24 mouse cellular contexts compared by ENCODE assay signal in genomic region chr8:128672950-128673349, GRCm38 (mm10). TPM values are rescaled to one million over a fixed set of nuclear protein-coding genes. Genes with fewer than 3 reads are reported as not detected.
DNase-seq lines count a peak whose midpoint lies in the region; ATAC-seq and TF ChIP-seq lines count a peak whose summit lies in the region.
"Had no signal": no experiment of that assay in that cellular context is flagged by ENCODE, and none has a peak within 500 bp of the region (broad histone marks: within the 10 kb centered on the region; RNA-seq: fewer than 3 reads in every experiment).

No protein-coding gene starts in this region.

- no peak overlapping the region for H3K27ac ChIP-seq in midbrain, embryonic 11.5 days (ENCODE audit: low read depth, low read length)
- H3K27ac ChIP-seq in midbrain, embryonic 10.5 days (replicated peaks), result no peak overlapping the region
- H3K27ac ChIP-seq in CH12.LX (ENCODE audit: insufficient read depth, low read depth) (no peak overlapping the region), MEL (ENCODE audit: control insufficient read depth, low read depth, low read length) (no peak overlapping the region)

- TF ChIP-seq RAD21 in CH12.LX (IDR thresholded peaks at IDR 0.05; ENCODE audit: low read depth, low read length), result no peak
- no peak for TF ChIP-seq RAD21 in MEL (IDR thresholded peaks at IDR 0.05; ENCODE audit: low read depth, low read length)

- H3K4me3 ChIP-seq in midbrain, embryonic 11.5 days (ENCODE audit: low read depth, low read length), result no peak overlapping the region
- no peak overlapping the region for H3K4me3 ChIP-seq in midbrain, embryonic 10.5 days
- H3K4me3 ChIP-seq in CH12.LX (replicated peaks in 1 of 3; ENCODE audit: low read depth in 2 of 3, low read length in 2 of 3, poor library complexity in 1 of 3) (no peak overlapping the region), MEL (ENCODE audit: control insufficient read depth in 1 of 2, insufficient read depth in 1 of 2, low read depth in 2 of 2, low read length in 2 of 2) (no peak overlapping the region)

- no peak overlapping the region for H3K9ac ChIP-seq in midbrain, embryonic 11.5 days (ENCODE audit: low read length)
- no peak overlapping the region for H3K9ac ChIP-seq in CH12.LX (ENCODE audit: insufficient read depth, low read depth)
- no peak overlapping the region for H3K9ac ChIP-seq in MEL (ENCODE audit: control insufficient read depth, low read depth, low read length, poor library complexity, severe bottlenecking)

- intact Hi-C loops in heart, postnatal 14 days (cut with DNase I), result no loop called here

- TF ChIP-seq EP300 in CH12.LX (IDR thresholded peaks at IDR 0.05; ENCODE audit: low read length), result peak; percentile 65
- TF ChIP-seq EP300 in MEL (IDR thresholded peaks at IDR 0.05; ENCODE audit: low read depth in 1 of 2, low read length in 2 of 2), result no peak

- 85% methylated on average over 1 of the region's 1 CpGs for WGBS in midbrain, embryonic 11.5 days
- 87% methylated on average over 1 of the region's 1 CpGs for WGBS in midbrain, embryonic 10.5 days

- H3K4me1 ChIP-seq in midbrain, embryonic 11.5 days (ENCODE audit: control insufficient read depth, insufficient read depth, low read length), result no peaks in the 10 kb centered on the region
- no peaks in the 10 kb centered on the region for H3K4me1 ChIP-seq in midbrain, embryonic 10.5 days
- H3K4me1 ChIP-seq in CH12.LX (ENCODE audit: control insufficient read depth in 1 of 2, insufficient read depth in 2 of 2) (peaks cover 5 to 44% of the 10 kb centered on the region in 2 experiments), MEL (ENCODE audit: control insufficient read depth in 1 of 2, insufficient read depth in 2 of 2, low read length in 2 of 2) (peaks cover 2 to 4% of the 10 kb centered on the region in 2 experiments; a peak in 2 of 4 replicates)

- H3K79me2 ChIP-seq in CH12.LX (replicated peaks; ENCODE audit: control insufficient read depth, extremely low read depth, insufficient read depth, poor library complexity, severe bottlenecking) (no peaks in the 10 kb centered on the region), MEL (ENCODE audit: control insufficient read depth, insufficient read depth, low read length, poor library complexity) (no peaks in the 10 kb centered on the region)

- DNase-seq in midbrain, embryonic 11.5 days (ENCODE audit: low spot score, missing footprints), result peak; percentile 23
- DNase-seq in midbrain, embryonic 10.5 days (ENCODE audit: low spot score), result no peak
- DNase-seq in A20 (ENCODE audit: low read depth, low spot score), result peak; percentile 53
- no peak for DNase-seq in CH12.LX (ENCODE audit: extremely low read depth)
- no peak for DNase-seq in MEL (ENCODE audit: low read depth, low spot score)
- DNase-seq in left cerebral cortex, adult 8-10 months (ENCODE audit: low spot score in 2 of 2), result no peak
- no peak for DNase-seq in lung, adult 18-20 months
- DNase-seq in heart, postnatal 14 days, result no peak
- DNase-seq: adrenal gland, adult 2 months; adrenal gland, adult 8-10 months; adrenal gland, postnatal 10 days; adrenal gland, postnatal 14 days; adrenal gland, postnatal 25 days; adrenal gland, postnatal 36 days; B cell, adult 2 months; cerebellum, adult 11 months; cerebellum, adult 11-12 months; cerebellum, adult 18-20 months; cerebellum, adult 2 months; cerebellum, adult 8-10 months had no signal

- TF ChIP-seq CTCF in CH12.LX (conservative IDR thresholded peaks at IDR 0.05 in 1 of 2, IDR thresholded peaks at IDR 0.05 in 1 of 2; ENCODE audit: low read depth in 2 of 2, low read length in 2 of 2), result no peak
- TF ChIP-seq CTCF in MEL (IDR thresholded peaks at IDR 0.05 in 2 of 3, conservative IDR thresholded peaks at IDR 0.05 in 1 of 3; ENCODE audit: control insufficient read depth in 1 of 3, insufficient read depth in 1 of 3, low read depth in 2 of 3, low read length in 3 of 3, poor library complexity in 1 of 3, severe bottlenecking in 1 of 3), result no peak

- in situ Hi-C loops in CH12.LX (cut with MboI; ENCODE audit: low pct_ligation_motif_present, low pct_unique_long_range_greater_than_20kb, low sequenced_read_pairs), result no loop called here

- H3K9me3 ChIP-seq in midbrain, embryonic 11.5 days (ENCODE audit: control insufficient read depth, low read length), result no peaks in the 10 kb centered on the region
- H3K9me3 ChIP-seq in midbrain, embryonic 10.5 days (replicated peaks), result no peaks in the 10 kb centered on the region
- peaks cover 2% of the 10 kb centered on the region for H3K9me3 ChIP-seq in CH12.LX (replicated peaks; ENCODE audit: low read length)
- H3K9me3 ChIP-seq in MEL (replicated peaks; ENCODE audit: insufficient read depth, low read length), result no peaks in the 10 kb centered on the region
- H3K9me3 ChIP-seq: G1E had no signal

- H3K27me3 ChIP-seq in midbrain, embryonic 11.5 days (ENCODE audit: control insufficient read depth, insufficient read depth, low read length), result no peaks in the 10 kb centered on the region
- H3K27me3 ChIP-seq in midbrain, embryonic 10.5 days (ENCODE audit: low read depth, poor library complexity, severe bottlenecking), result no peaks in the 10 kb centered on the region
- H3K27me3 ChIP-seq in CH12.LX (replicated peaks), result no peaks in the 10 kb centered on the region
- no peaks in the 10 kb centered on the region for H3K27me3 ChIP-seq in MEL (ENCODE audit: control insufficient read depth in 1 of 2, insufficient read depth in 2 of 2, low read length in 2 of 2)
- H3K27me3 ChIP-seq: Patski had no signal

- no peaks in the 10 kb centered on the region for H3K36me3 ChIP-seq in midbrain, embryonic 11.5 days (ENCODE audit: control insufficient read depth, insufficient read depth, low read length)
- no peaks in the 10 kb centered on the region for H3K36me3 ChIP-seq in midbrain, embryonic 10.5 days
- no peaks in the 10 kb centered on the region for H3K36me3 ChIP-seq in CH12.LX (replicated peaks in 1 of 2; ENCODE audit: control insufficient read depth in 1 of 2, insufficient read depth in 1 of 2, low read length in 1 of 2)
- peaks cover 0 to 14% of the 10 kb centered on the region in 2 experiments; a peak in 2 of 4 replicates for H3K36me3 ChIP-seq in MEL (ENCODE audit: control insufficient read depth in 1 of 2, insufficient read depth in 2 of 2, low read length in 2 of 2)
- H3K36me3 ChIP-seq: G1E had no signal

- no peak overlapping the region for H3K4me2 ChIP-seq in midbrain, embryonic 11.5 days
- H3K4me2 ChIP-seq in CH12.LX (ENCODE audit: insufficient read depth, low read depth, poor library complexity, severe bottlenecking), result no peak overlapping the region

- no peak for ATAC-seq in midbrain, embryonic 11.5 days (ENCODE audit: low FRiP score)
- ATAC-seq: activated CD4-positive, CD25-positive, alpha-beta regulatory T cell, adult 4 months; CD4-positive, CD25-positive, alpha-beta regulatory T cell, adult 4 months; Patski had no signal

- dilution Hi-C loops in CH12.LX (cut with MboI; ENCODE audit: extremely low pct_ligation_motif_present, extremely low pct_unique_long_range_greater_than_20kb, low sequenced_read_pairs), result no loop called here

- TF ChIP-seq POLR2A in CH12.LX (IDR thresholded peaks at IDR 0.05; ENCODE audit: low read depth, low read length) (no peak), MEL (IDR thresholded peaks at IDR 0.05; ENCODE audit: control insufficient read depth in 1 of 2, insufficient read depth in 1 of 2, low read depth in 1 of 2, low read length in 2 of 2, poor library complexity in 1 of 2) (no peak)

TF ChIP-seq in CH12.LX, 34 proteins besides CTCF, POLR2A, EP300 and RAD21 (continues in another document):
- TF ChIP-seq TCF12 (IDR thresholded peaks at IDR 0.05; ENCODE audit: low read depth, low read length) (0 out of 2 replicates have a peak, but pooled peaks have one; percentile 22), MAX (IDR thresholded peaks at IDR 0.05; ENCODE audit: low read length) (peak; percentile 50; the same call in 1 of the 2 replicates), CHD2 (IDR thresholded peaks at IDR 0.05; ENCODE audit: low read length) (no peak), ZNF384 (IDR thresholded peaks at IDR 0.05; ENCODE audit: low read depth, low read length) (peak; percentile 81), SMC3 (IDR thresholded peaks at IDR 0.05; ENCODE audit: low read depth, low read length) (no peak), SIN3A (IDR thresholded peaks at IDR 0.05; ENCODE audit: low read length) (0 out of 2 replicates have a peak, but pooled peaks have one; percentile 23), TBP (conservative IDR thresholded peaks at IDR 0.05; ENCODE audit: low read depth, low read length) (no peak), MYC (IDR thresholded peaks at IDR 0.05; ENCODE audit: low read depth, low read length) (0 out of 2 replicates have a peak, but pooled peaks have one; percentile 33), ETS1 (conservative IDR thresholded peaks at IDR 0.05; ENCODE audit: low read depth, low read length) (no peak; the same call in 1 of the 2 replicates)

TF ChIP-seq in MEL, 35 proteins besides CTCF, POLR2A, EP300 and RAD21:
- 0 out of 2 replicates have a peak, but pooled peaks have one; percentile 9 for TF ChIP-seq SIN3A (IDR thresholded peaks at IDR 0.05; ENCODE audit: low read length)
- no peak for TF ChIP-seq ZNF384 (IDR thresholded peaks at IDR 0.05; ENCODE audit: low read depth, low read length)

RNA-seq across cellular contexts. Expression of gene Itgb1, which starts 12.5 kb away (rescaled TPM):
- 165 and 188 TPM in 2 replicates for polyA plus RNA-seq in midbrain, embryonic 11.5 days (2014; fragmentation: Nextera tagmentation; extraction: Ambion mirVana)
- 123 and 129 TPM in 2 replicates for polyA plus RNA-seq in midbrain, embryonic 10.5 days (2016; fragmentation: Nextera tagmentation; extraction: Ambion mirVana)
- total RNA-seq in CH12.LX (2012; rRNA removed) (62.4 and 68.9 TPM in 2 replicates), CH12.LX (2014; rRNA removed) (127 and 135 TPM in 2 replicates), MEL (2012; rRNA removed) (73.7 and 76.7 TPM in 2 replicates)
- polyA plus RNA-seq in CH12.LX (2012; ENCODE audit: insufficient read length, low read depth) (160 and 172 TPM in 2 replicates), MEL (2012; ENCODE audit: insufficient read depth in 1 of 2, insufficient read length in 2 of 2, low read depth in 1 of 2, low replicate concordance in 2 of 2, missing spikeins in 1 of 2) (100 to 1,000 TPM; 114 to 189 TPM)
- 10 to 100 TPM; 42.2 to 49.4 (median 45.9) TPM for total RNA-seq in left cerebral cortex, adult 8-10 months (2022)
- total RNA-seq in heart, postnatal 14 days (2021), result 100 to 1,000 TPM; 467 to 472 TPM

Comparison
In these comparisons a context has a peak if more than half of its experiments do, and no peak if none do; other contexts are left out.
1. DNase-seq: peak in midbrain, embryonic 11.5 days (single experiment) and A20 (single experiment); none in midbrain, embryonic 10.5 days (single experiment), CH12.LX (single experiment), MEL (single experiment), left cerebral cortex, adult 8-10 months (0 of 2), lung, adult 18-20 months (0 of 2) and heart, postnatal 14 days (0 of 2).